Mouse (Mus musculus): ENCODE results near the gene Copb2.

GRCm38 (mm10) chr9:98600094-98600493 is 36.6 kb downstream of the Copb2 start:
- no peak for TF ChIP-seq EP300 (IDR thresholded peaks at IDR 0.05; ENCODE audit: low read depth)
- no peak for TF ChIP-seq CTCF (IDR thresholded peaks at IDR 0.05; ENCODE audit: low read depth)

All from heart, postnatal 0 days (tissue).